Mouse (Mus musculus) midbrain, embryonic 11.5 days (tissue): ENCODE measurements around the gene Cacnb3. TPM values are rescaled to one million over a fixed set of nuclear protein-coding genes. Genes with fewer than 3 reads are reported as not detected.
A peak's percentile ranks its signal among the peaks of the same experiment; 100 is the strongest.

Experiments
- ATAC-seq: fragments of 200-750 bp; cut with Nextera tagmentation; 2 replicates; pipeline ENCODE4 v1.8.0; 2017; ENCODE audit warnings: moderate TSS enrichment, moderate library complexity; ENCODE audit not compliant: low FRiP score
- DNase-seq: peaks from one replicate; pipeline ENCODE4 v3.0.0; 2015; ENCODE audit warnings: low spot score; ENCODE audit errors: missing footprints
- H3K27ac ChIP-seq: fragments of 300-500 bp; sonication (generic); 2 replicates; pipeline ENCODE4 v1.5.1; 2014; ENCODE audit warnings: low read depth, low read length
- H3K27me3 ChIP-seq: fragments of 300-500 bp; sonication (generic); 2 replicates; pipeline ENCODE4 v1.6.1; 2014; ENCODE audit warnings: mild to moderate bottlenecking, low read length, moderate library complexity, mixed read lengths; ENCODE audit not compliant: control insufficient read depth, insufficient read depth
- H3K36me3 ChIP-seq: fragments of 300-500 bp; sonication (generic); 2 replicates; pipeline ENCODE4 v1.6.1; 2014; ENCODE audit warnings: mild to moderate bottlenecking, low read length, moderate library complexity, mixed read lengths; ENCODE audit not compliant: control insufficient read depth, insufficient read depth
- H3K4me1 ChIP-seq: fragments of 300-500 bp; sonication (generic); 2 replicates; pipeline ENCODE4 v1.6.1; 2014; ENCODE audit warnings: low read length; ENCODE audit not compliant: control insufficient read depth, insufficient read depth
- H3K4me2 ChIP-seq: fragments of 300-500 bp; sonication (generic); 2 replicates; pipeline ENCODE4 v1.6.1; 2014; ENCODE audit warnings: mild to moderate bottlenecking, moderate library complexity
- H3K4me3 ChIP-seq: fragments of 300-500 bp; sonication (generic); 2 replicates; pipeline ENCODE4 v1.5.1; 2014; ENCODE audit warnings: low read depth, low read length
- H3K9ac ChIP-seq: fragments of 300-500 bp; sonication (generic); 2 replicates; pipeline ENCODE4 v1.6.1; 2014; ENCODE audit warnings: low read length
- H3K9me3 ChIP-seq: fragments of 300-500 bp; sonication (generic); 2 replicates; pipeline ENCODE4 v1.6.1; 2016; ENCODE audit warnings: low read length; ENCODE audit not compliant: control insufficient read depth
- WGBS: fragments of 180-500 bp; shearing (Covaris S2); extraction: QIAGEN DNeasy Blood & Tissue Kit; methylation state at CpG from one replicate; pipeline ENCODE4 v1.1.7; 2014; 5-methylcytosine and 5-hydroxymethylcytosine counted together
- polyA plus RNA-seq: library from polyadenylated mRNA; unstranded; fragments of >200 nt; fragmentation: Nextera tagmentation; extraction: Ambion mirVana; gene quantifications from 2 replicates; pipeline ENCODE4 v1.2.1, GENCODE M21; 2014

Cacnb3 gene
- polyA plus RNA-seq, 1 experiment from 2014 or later, result 39.5 TPM

GRCm38 (mm10) chr15:98628589-98629254 is 1.9 kb upstream of the Cacnb3 start:
- Histone ChIP-seq H3K27me3 (peaks cover 25% of the 10 kb centered on the region), H3K9ac (peak overlapping the region; percentile 54; the same call in 1 of the 2 replicates), H3K36me3 (no peaks in the 10 kb centered on the region), H3K9me3 (no peaks in the 10 kb centered on the region), H3K27ac (no peak overlapping the region), H3K4me3 (no peak overlapping the region), H3K4me1 (peaks cover 38% of the 10 kb centered on the region), H3K4me2 (peak overlapping the region; percentile 33)
- no peak for ATAC-seq
- DNase-seq, result peak; percentile 94
- 11% methylated on average over 20 of the region's 20 CpGs for whole genome bisulfite sequencing

DNA sequence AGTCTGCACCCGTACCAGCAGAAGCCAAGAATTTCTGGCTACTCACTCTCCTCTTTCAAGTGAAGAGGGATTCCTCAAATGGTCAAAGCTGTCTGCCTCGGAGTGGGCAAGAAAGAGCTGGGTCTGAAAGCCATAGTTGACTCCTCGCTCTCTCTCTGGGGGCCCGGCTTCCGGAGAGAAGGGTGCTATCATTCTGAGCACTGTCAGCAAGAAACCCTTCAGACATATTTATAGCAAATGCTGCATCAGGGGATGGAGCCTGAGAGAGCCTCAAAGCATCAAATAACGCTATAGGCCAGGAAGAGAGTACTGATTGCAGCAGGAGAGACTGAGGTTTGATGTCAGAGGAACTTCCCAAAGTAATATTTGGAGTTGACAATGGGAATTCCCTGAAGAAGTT is 1.2 kb upstream of the Cacnb3 start:
- ATAC-seq (no peak), DNase-seq (no peak)
- Histone ChIP-seq H3K36me3 (no peaks in the 10 kb centered on the region), H3K9ac (peak overlapping the region; percentile 54; the same call in 1 of the 2 replicates), H3K4me3 (no peak overlapping the region), H3K4me2 (no peak overlapping the region; the same call in 1 of the 2 replicates), H3K9me3 (no peaks in the 10 kb centered on the region), H3K27ac (no peak overlapping the region), H3K4me1 (peaks cover 43% of the 10 kb centered on the region), H3K27me3 (peaks cover 29% of the 10 kb centered on the region)
- WGBS, result 64% methylated on average over 6 of the region's 6 CpGs

- 0% methylated on average over 18 of the region's 18 CpGs for WGBS
- no peak overlapping the region for H3K9ac ChIP-seq
These were observed 853 bp downstream of the Cacnb3 start for GRCm38 (mm10) chr15:98631493-98631892.

GRCm38 (mm10) chr15:98632107-98632744 is 1.6 kb downstream of the Cacnb3 start:
- DNase-seq (peak; percentile 94), ATAC-seq (peak; percentile 33; the same call in 1 of the 2 replicates)
- Histone ChIP-seq H3K9ac (peak overlapping the region; percentile 64), H3K36me3 (no peaks in the 10 kb centered on the region), H3K9me3 (no peaks in the 10 kb centered on the region), H3K27me3 (peaks cover 29% of the 10 kb centered on the region), H3K27ac (peak overlapping the region; percentile 3; the same call in 1 of the 2 replicates), H3K4me2 (peak overlapping the region; percentile 96), H3K4me3 (peak overlapping the region; percentile 74), H3K4me1 (peaks cover 47% of the 10 kb centered on the region)
- under 1% methylated on average over 25 of the region's 25 CpGs for WGBS

More at GRCm38 (mm10) chr15:98631493-98631892, 853 bp downstream of the Cacnb3 start:
- Histone ChIP-seq H3K27ac (no peak overlapping the region), H3K4me1 (peaks cover 48% of the 10 kb centered on the region), H3K9me3 (no peaks in the 10 kb centered on the region), H3K4me2 (peak overlapping the region; percentile 96; the same call in 1 of the 2 replicates), H3K4me3 (no peak overlapping the region; the same call in 1 of the 2 replicates), H3K27me3 (peaks cover 29% of the 10 kb centered on the region), H3K36me3 (no peaks in the 10 kb centered on the region)
- ATAC-seq (peak; percentile 17; the same call in 1 of the 2 replicates), DNase-seq (peak; percentile 99)

GRCm38 (mm10) chr15:98632921-98633320 is 2.3 kb downstream of the Cacnb3 start:
- DNase-seq (peak; percentile 91), ATAC-seq (no peak)
- Histone ChIP-seq H3K27ac (no peak overlapping the region), H3K36me3 (no peaks in the 10 kb centered on the region), H3K4me2 (peak overlapping the region; percentile 96), H3K9me3 (no peaks in the 10 kb centered on the region), H3K9ac (peak overlapping the region; percentile 64), H3K4me1 (peaks cover 47% of the 10 kb centered on the region), H3K4me3 (peak overlapping the region; percentile 74), H3K27me3 (peaks cover 29% of the 10 kb centered on the region)
- WGBS, result 1% methylated on average over 4 of the region's 4 CpGs

GRCm38 (mm10) chr15:98633822-98634470 is 3.3 kb downstream of the Cacnb3 start:
- H3K4me3 ChIP-seq, result peak overlapping the region; percentile 74
- DNase-seq, result peak; percentile 89
- peaks cover 40% of the 10 kb centered on the region for H3K4me1 ChIP-seq
- H3K9ac ChIP-seq, result peak overlapping the region; percentile 91
- 1% methylated on average over 24 of the region's 25 CpGs for WGBS
- peaks cover 26% of the 10 kb centered on the region for H3K27me3 ChIP-seq
- H3K36me3 ChIP-seq, result no peaks in the 10 kb centered on the region
- ATAC-seq, result peak; percentile 8
- no peaks in the 10 kb centered on the region for H3K9me3 ChIP-seq
- H3K27ac ChIP-seq, result peak overlapping the region; percentile 87
- H3K4me2 ChIP-seq, result peak overlapping the region; percentile 96

DNA sequence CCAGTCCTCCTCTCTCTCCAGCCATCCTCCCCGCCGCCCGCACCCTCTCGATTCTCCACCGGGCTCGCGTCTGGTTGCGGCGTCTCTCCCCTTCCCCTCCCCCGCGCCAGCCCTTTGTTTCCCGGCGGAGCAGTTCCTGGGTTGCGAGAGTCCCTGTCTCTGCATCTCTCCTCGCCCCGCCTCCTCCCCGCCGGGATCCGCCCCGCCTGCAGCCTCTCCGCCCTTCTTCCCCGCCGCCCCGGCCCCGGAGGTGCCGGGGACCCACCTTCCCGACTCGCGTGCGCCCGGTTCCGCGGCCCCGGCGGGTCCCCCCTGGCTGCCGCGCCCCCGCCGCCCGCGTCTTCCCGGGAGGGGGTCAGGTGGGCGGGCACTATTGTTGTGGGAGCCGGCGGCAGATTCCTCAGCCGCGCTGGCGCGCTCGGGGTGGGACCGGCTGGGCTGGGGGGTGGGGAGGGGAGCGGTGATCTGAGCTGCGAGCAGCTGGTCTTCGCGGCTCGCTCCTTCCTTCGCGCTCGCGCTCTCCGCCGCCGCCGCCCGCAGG is 4.0 kb downstream of the Cacnb3 start:
- WGBS, result under 1% methylated on average over 54 of the region's 65 CpGs
- Histone ChIP-seq H3K9ac (peak overlapping the region; percentile 91), H3K27me3 (peaks cover 23% of the 10 kb centered on the region), H3K4me3 (peak overlapping the region; percentile 74), H3K4me2 (peak overlapping the region; percentile 96), H3K36me3 (peaks cover 2% of the 10 kb centered on the region; the same call in 1 of the 2 replicates), H3K27ac (peak overlapping the region; percentile 87), H3K4me1 (peaks cover 37% of the 10 kb centered on the region), H3K9me3 (no peaks in the 10 kb centered on the region)
- peak; percentile 98 for DNase-seq
- peak; percentile 77 for ATAC-seq

DNA sequence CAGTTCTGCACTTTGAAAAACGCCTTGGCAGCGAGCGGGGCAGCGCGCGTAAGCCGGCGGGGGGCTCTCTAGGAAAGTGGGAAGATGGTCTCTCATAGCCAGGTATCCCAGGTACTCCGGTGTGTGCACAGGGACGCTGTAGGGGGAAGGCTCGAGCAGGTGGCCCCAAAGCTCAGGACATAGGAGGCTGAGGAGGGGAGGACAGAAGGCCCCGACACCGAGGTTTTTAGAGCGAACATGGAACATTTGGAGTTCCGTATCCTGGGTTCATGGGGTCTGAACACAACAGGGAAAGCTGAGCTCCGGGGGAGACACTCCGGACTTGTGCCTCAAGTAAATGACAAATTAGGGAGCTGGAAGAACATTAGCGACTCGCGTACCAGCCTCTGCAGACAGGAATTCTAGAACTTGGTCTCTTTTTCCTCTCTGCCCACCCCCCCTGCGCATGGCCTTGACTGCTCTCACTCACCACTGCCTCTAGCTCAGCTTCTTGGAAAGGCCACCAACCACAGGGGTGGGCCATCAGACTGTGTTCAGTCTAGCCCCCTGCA is 4.7 kb downstream of the Cacnb3 start:
- H3K4me3 ChIP-seq, result peak overlapping the region; percentile 74
- H3K4me1 ChIP-seq, result peaks cover 37% of the 10 kb centered on the region
- peak overlapping the region; percentile 87 for H3K27ac ChIP-seq
- peaks cover 6% of the 10 kb centered on the region; the same call in 1 of the 2 replicates for H3K36me3 ChIP-seq
- H3K4me2 ChIP-seq, result peak overlapping the region; percentile 96
- peak overlapping the region; percentile 91 for H3K9ac ChIP-seq
- WGBS, result under 1% methylated on average over 21 of the region's 21 CpGs
- H3K9me3 ChIP-seq, result no peaks in the 10 kb centered on the region
- DNase-seq (peak; percentile 95), ATAC-seq (no peak)
- H3K27me3 ChIP-seq, result peaks cover 17% of the 10 kb centered on the region
